Mouse (Mus musculus) heart, embryonic 12.5 days (tissue): ENCODE data around the gene Mrps5. TPM values are rescaled to one million over a fixed set of nuclear protein-coding genes. Genes with fewer than 3 reads are reported as not detected.

Experiments
- ATAC-seq: fragments of 200-750 bp; cut with Nextera tagmentation; 2 replicates; pipeline ENCODE4 v1.8.0; 2017; ENCODE audit warnings: moderate TSS enrichment, moderate library complexity; ENCODE audit not compliant: insufficient number of reproducible peaks, low FRiP score
- H3K27ac ChIP-seq: fragments of 300-500 bp; sonication (generic); 2 replicates; pipeline ENCODE4 v1.5.1; 2016; ENCODE audit warnings: mild to moderate bottlenecking, moderate library complexity; ENCODE audit not compliant: poor library complexity, severe bottlenecking
- H3K27me3 ChIP-seq: fragments of 300-500 bp; sonication (generic); replicated peaks from 2 replicates; pipeline ENCODE4 v1.6.1; 2016; ENCODE audit warnings: mild to moderate bottlenecking, moderate library complexity
- H3K36me3 ChIP-seq: fragments of 300-500 bp; sonication (generic); 2 replicates; pipeline ENCODE4 v1.6.1; 2016; ENCODE audit warnings: mild to moderate bottlenecking, moderate library complexity
- H3K4me1 ChIP-seq: fragments of 300-500 bp; sonication (generic); replicated peaks from 2 replicates; pipeline ENCODE4 v1.6.1; 2016; ENCODE audit warnings: mild to moderate bottlenecking
- H3K4me2 ChIP-seq: fragments of 300-500 bp; sonication (generic); 2 replicates; pipeline ENCODE4 v1.6.1; 2016; ENCODE audit warnings: mild to moderate bottlenecking, moderate library complexity
- H3K4me3 ChIP-seq: fragments of 300-500 bp; sonication (generic); 2 replicates; pipeline ENCODE4 v1.5.1; 2016; ENCODE audit warnings: mild to moderate bottlenecking
- H3K9ac ChIP-seq: fragments of 300-500 bp; sonication (generic); 2 replicates; pipeline ENCODE4 v1.6.1; 2016; ENCODE audit warnings: mild to moderate bottlenecking, moderate library complexity
- H3K9me3 ChIP-seq: fragments of 300-500 bp; sonication (generic); replicated peaks from 2 replicates; pipeline ENCODE4 v1.6.1; 2016; ENCODE audit warnings: mild to moderate bottlenecking, moderate library complexity
- WGBS: fragments of 180-500 bp; shearing (Covaris S2); methylation state at CpG from one replicate; pipeline ENCODE4 v1.1.7; 2016; 5-methylcytosine and 5-hydroxymethylcytosine counted together
- polyA plus RNA-seq: library from polyadenylated mRNA; unstranded; fragments of >200 nt; fragmentation: Nextera tagmentation; extraction: Ambion mirVana; gene quantifications from 2 replicates; pipeline ENCODE4 v1.2.1, GENCODE M21; 2016

Mrps5 gene
- polyA plus RNA-seq, 1 experiment from 2014 or later, result 144 TPM

- no peak for ATAC-seq
- Histone ChIP-seq H3K36me3 (no peaks in the 10 kb centered on the region), H3K9me3 (no peaks in the 10 kb centered on the region), H3K4me3 (no peak overlapping the region), H3K9ac (no peak overlapping the region), H3K4me2 (no peak overlapping the region), H3K27me3 (peaks cover 12% of the 10 kb centered on the region; the same call in 1 of the 2 replicates), H3K4me1 (no peaks in the 10 kb centered on the region), H3K27ac (no peak overlapping the region)
- WGBS, result 78% methylated on average over 3 of the region's 3 CpGs
Measured at GRCm38 (mm10) chr2:127619311-127619710, 32.3 kb downstream of the Mrps5 start.

DNA sequence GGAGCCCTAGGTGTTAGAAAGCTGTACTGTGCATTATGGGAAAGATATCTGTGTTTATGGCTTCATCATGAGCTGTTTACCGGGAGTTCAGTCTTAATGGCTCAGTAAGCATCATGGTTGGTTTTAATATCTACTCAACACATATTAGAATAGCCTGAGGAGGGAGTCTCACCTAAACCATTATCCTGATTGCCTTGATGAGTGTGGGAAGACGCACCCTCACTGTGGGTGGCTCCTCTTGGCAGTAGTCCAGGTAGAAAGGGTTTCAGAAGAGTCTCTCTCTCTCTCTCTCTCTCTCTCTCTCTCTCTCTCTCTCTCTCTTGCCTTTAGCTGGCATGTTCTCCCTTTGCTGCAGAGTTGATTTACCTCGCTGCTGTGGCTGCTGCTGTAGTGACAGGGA lies 35.0 kb downstream of the Mrps5 start:
- 45% methylated on average over 3 of the region's 3 CpGs for WGBS

GRCm38 (mm10) chr2:127624786-127625185 lies 37.8 kb downstream of the Mrps5 start:
- WGBS, result 75% methylated on average over 2 of the region's 2 CpGs
- no peak for ATAC-seq
- Histone ChIP-seq H3K36me3 (no peaks in the 10 kb centered on the region), H3K4me2 (no peak overlapping the region), H3K4me1 (no peaks in the 10 kb centered on the region), H3K9me3 (no peaks in the 10 kb centered on the region), H3K27ac (no peak overlapping the region), H3K27me3 (peaks cover 12% of the 10 kb centered on the region; the same call in 1 of the 2 replicates), H3K9ac (no peak overlapping the region), H3K4me3 (no peak overlapping the region)

More for the DNA sequence above, 35.0 kb downstream of the Mrps5 start:
- Histone ChIP-seq H3K36me3 (no peaks in the 10 kb centered on the region), H3K4me3 (no peak overlapping the region), H3K27ac (no peak overlapping the region), H3K9me3 (no peaks in the 10 kb centered on the region), H3K9ac (no peak overlapping the region), H3K4me2 (no peak overlapping the region), H3K27me3 (peaks cover 12% of the 10 kb centered on the region; the same call in 1 of the 2 replicates), H3K4me1 (no peaks in the 10 kb centered on the region)
- ATAC-seq, result no peak

DNA sequence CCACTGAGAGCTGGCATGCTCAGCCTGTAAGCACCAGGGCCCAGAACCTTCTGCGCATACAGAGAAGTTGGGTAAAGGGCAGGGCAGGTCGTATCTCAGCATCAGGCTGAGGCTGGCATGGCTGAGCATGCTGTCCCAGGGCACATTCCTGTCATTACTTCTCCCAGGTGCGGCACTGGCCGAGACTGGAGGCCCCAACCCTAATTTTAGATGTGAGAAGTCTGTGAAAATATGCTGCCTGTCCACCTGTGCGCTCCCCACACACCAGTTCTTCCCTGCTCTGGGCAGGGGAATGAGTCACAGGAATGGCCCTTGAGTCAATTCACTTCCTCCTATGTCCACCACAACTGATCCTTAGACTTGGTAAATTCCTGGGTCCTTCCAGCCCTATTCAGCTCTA lies 38.6 kb downstream of the Mrps5 start:
- Histone ChIP-seq H3K27ac (no peak overlapping the region), H3K36me3 (no peaks in the 10 kb centered on the region), H3K4me2 (no peak overlapping the region), H3K9ac (no peak overlapping the region), H3K9me3 (no peaks in the 10 kb centered on the region), H3K4me3 (no peak overlapping the region), H3K4me1 (no peaks in the 10 kb centered on the region), H3K27me3 (peaks cover 12% of the 10 kb centered on the region; the same call in 1 of the 2 replicates)
- ATAC-seq, result no peak
- WGBS, result 74% methylated on average over 5 of the region's 5 CpGs

DNA sequence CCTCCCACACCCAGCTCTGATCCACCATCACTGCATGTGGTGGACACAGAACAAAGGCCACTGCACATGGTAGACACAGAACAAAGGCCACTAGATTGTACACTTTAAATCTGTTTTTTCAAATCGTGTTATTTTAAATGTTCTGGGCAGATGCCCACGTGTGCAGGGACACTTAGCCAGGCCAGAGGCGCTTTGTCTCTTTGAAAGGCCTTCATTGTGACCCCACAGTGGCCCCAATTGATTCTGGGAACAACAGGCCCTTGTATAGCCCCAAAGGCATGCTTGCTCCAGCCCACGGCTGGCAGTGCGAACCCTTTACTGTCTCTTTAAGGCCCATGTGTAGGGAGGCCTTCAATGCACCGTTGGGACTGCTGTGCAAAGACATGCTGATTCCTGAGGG lies 40.3 kb downstream of the Mrps5 start:
- Histone ChIP-seq H3K27ac (no peak overlapping the region), H3K27me3 (0 out of 2 replicates have a peak, but pooled peaks cover 2% of the 10 kb centered on the region), H3K4me1 (no peaks in the 10 kb centered on the region), H3K36me3 (no peaks in the 10 kb centered on the region), H3K9ac (no peak overlapping the region), H3K4me2 (no peak overlapping the region), H3K4me3 (no peak overlapping the region), H3K9me3 (no peaks in the 10 kb centered on the region)
- ATAC-seq, result no peak
- WGBS, result 66% methylated on average over 6 of the region's 6 CpGs

DNA sequence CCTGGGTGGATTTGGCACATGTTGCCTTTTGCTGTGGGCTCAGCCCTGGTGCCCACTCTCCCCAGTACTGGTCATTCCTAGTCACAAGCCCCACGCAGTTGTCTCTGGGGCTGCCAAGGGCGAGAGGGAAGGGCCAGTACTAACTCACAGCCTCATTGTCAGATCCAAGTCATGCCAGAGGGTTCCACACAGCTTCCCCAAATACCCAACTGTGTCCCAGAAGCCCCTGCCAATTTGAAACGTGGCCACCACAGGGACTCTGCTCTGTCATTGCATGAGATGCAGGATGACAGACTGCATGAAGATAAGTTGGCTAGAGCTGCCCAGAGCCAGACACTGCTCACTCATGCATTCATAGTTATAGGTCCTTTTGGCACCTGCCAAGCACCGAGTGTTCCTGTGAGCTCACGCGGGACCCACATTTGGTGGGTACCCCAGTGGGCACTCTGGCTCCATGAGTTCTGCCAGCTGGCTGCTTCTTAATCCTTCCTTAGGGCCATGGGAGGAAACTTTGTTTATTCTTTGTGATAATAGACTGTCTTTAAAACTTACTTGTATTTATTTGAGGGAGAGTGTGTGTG lies 41.1 kb downstream of the Mrps5 start:
- H3K4me1 ChIP-seq, result no peaks in the 10 kb centered on the region
- no peak for ATAC-seq
- no peaks in the 10 kb centered on the region for H3K27me3 ChIP-seq
- H3K4me2 ChIP-seq, result no peak overlapping the region
- H3K9me3 ChIP-seq, result no peaks in the 10 kb centered on the region
- H3K9ac ChIP-seq, result no peak overlapping the region
- no peaks in the 10 kb centered on the region for H3K36me3 ChIP-seq
- no peak overlapping the region for H3K4me3 ChIP-seq
- WGBS, result 68% methylated on average over 6 of the region's 6 CpGs
- no peak overlapping the region for H3K27ac ChIP-seq

DNA sequence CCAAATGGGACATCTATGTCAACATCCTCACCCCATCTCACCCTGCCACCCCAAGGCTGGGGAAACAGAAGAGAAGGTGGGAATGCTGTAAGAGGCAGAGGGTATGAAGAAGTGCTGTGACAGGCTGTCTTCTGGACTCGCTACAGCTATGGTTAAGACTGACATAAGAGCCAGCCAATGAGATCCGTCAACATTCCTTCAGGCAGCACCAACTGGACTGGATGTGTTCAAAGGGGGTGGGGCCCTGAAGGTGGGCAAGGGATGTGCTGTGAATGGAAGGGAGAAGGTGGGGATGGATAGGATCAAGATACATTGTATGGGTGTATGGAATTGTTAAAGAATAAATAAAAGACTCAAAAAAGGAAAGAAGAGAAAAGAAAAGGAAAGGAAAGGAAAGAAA lies 45.6 kb downstream of the Mrps5 start:
- no peak overlapping the region for H3K27ac ChIP-seq
- H3K9me3 ChIP-seq, result no peaks in the 10 kb centered on the region
- WGBS, result 70% methylated on average over 2 of the region's 2 CpGs
- no peak for ATAC-seq
- H3K27me3 ChIP-seq, result no peaks in the 10 kb centered on the region
- H3K36me3 ChIP-seq, result no peaks in the 10 kb centered on the region
- H3K4me1 ChIP-seq, result no peaks in the 10 kb centered on the region
- H3K4me3 ChIP-seq, result no peak overlapping the region
- no peak overlapping the region for H3K9ac ChIP-seq
- H3K4me2 ChIP-seq, result no peak overlapping the region

GRCm38 (mm10) chr2:127635581-127635980 lies 48.6 kb downstream of the Mrps5 start:
- H3K4me2 ChIP-seq, result no peak overlapping the region
- ATAC-seq, result no peak

DNA sequence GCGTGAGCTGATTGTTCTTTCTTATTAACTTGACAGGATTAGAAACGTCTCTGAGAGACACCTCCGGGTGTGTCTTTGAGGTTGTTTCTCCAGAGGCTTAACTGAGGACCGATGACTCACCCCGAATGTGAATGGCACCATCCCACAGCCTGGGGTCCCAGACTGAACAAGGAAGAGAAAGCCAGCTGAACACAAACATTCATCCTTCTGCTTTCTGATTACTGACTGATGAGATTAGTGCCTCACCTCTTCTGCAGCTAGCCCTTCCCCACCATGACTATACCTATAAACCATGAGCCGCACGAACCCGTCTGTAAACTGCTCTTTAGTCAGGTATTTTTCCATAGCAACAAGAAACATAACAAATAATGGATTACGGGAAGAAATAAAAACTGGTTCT lies 52.0 kb downstream of the Mrps5 start:
- no peaks in the 10 kb centered on the region for H3K4me1 ChIP-seq
- H3K27me3 ChIP-seq, result no peaks in the 10 kb centered on the region
- ATAC-seq, result no peak
- H3K9ac ChIP-seq, result no peak overlapping the region
- no peak overlapping the region for H3K4me2 ChIP-seq
- no peak overlapping the region for H3K4me3 ChIP-seq
- H3K27ac ChIP-seq, result no peak overlapping the region
- WGBS, result 72% methylated on average over 9 of the region's 9 CpGs
- H3K9me3 ChIP-seq, result no peaks in the 10 kb centered on the region
- no peaks in the 10 kb centered on the region for H3K36me3 ChIP-seq

More at GRCm38 (mm10) chr2:127635581-127635980, 48.6 kb downstream of the Mrps5 start:
- Histone ChIP-seq H3K36me3 (no peaks in the 10 kb centered on the region), H3K4me1 (no peaks in the 10 kb centered on the region), H3K9me3 (no peaks in the 10 kb centered on the region), H3K9ac (no peak overlapping the region), H3K27ac (no peak overlapping the region), H3K4me3 (no peak overlapping the region), H3K27me3 (no peaks in the 10 kb centered on the region)
- WGBS, result 63% methylated on average over 6 of the region's 6 CpGs

DNA sequence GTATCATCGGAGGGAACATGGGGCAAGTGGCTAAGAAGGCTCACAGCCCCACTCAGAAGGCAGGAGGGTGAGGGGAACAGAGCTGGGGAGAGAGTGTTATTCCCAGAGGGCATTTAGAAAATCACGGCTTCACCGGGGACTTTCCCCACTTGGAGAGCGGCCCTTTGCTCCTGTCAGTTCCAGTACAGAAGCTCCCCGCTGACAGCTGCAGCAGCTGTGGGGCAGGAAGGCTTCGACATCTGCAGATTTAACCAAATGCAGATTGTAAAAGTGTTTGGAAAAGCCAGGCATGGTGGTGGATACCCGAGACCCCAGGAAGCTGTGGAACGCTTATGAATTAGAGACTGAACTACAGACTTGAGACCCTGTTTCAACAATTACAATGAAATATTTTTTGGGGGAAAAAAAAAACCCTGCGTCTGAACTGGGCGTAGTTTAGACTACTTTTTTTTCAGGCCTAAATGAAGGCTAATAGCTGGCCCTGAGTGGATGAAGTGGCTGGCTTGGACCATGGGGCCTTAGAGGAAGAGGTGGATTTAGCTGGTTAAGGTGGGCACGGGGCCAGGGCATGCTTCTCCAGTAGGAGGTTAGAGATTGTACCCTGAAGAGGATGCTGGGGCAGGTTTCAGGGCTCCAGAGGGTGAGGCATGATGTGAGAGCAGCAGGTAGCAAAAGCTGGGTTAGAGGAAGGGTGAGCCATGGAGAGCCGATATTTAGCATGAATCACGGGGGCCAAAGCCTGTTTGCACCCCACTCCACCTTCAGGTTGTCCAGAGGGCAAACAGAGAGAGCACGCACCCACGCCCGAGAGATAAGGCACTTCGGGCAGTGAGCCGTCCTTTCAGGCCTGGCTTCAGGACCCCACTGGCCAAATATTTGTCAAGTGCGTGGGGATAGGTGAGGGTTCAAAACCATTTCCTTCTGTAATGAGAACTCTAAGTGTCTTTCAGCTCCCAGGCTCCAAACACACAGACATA lies 57.0 kb downstream of the Mrps5 start:
- H3K4me1 ChIP-seq, result no peaks in the 10 kb centered on the region
- no peak for ATAC-seq
- H3K4me3 ChIP-seq, result no peak overlapping the region
- H3K27me3 ChIP-seq, result no peaks in the 10 kb centered on the region
- H3K9ac ChIP-seq, result no peak overlapping the region
- 57% methylated on average over 19 of the region's 19 CpGs for WGBS
- no peak overlapping the region for H3K4me2 ChIP-seq
- H3K9me3 ChIP-seq, result no peaks in the 10 kb centered on the region
- no peak overlapping the region for H3K27ac ChIP-seq
- no peaks in the 10 kb centered on the region for H3K36me3 ChIP-seq

DNA sequence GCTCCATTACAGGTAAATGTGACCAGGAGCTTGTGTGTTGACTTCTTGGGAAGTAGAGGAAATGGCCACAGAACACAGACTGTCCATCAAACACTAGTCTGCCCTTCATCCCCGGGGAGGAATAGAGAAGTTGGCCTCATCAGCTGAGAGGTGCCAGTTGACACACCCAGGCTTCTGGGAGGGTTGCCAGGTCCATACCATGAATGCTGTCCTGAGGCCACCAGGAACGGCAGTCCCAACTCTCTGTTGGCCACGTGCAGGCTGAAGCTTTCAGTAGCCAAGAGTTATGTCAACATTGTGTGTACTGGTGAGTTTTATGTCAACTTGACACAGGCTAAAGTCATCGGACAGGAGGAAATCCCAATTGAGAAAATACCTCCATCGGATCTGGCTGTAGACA lies 59.9 kb downstream of the Mrps5 start:
- 62% methylated on average over 5 of the region's 5 CpGs for WGBS
- Histone ChIP-seq H3K9ac (no peak overlapping the region), H3K9me3 (no peaks in the 10 kb centered on the region), H3K4me2 (no peak overlapping the region), H3K36me3 (no peaks in the 10 kb centered on the region), H3K27ac (no peak overlapping the region), H3K27me3 (peaks cover 18% of the 10 kb centered on the region), H3K4me3 (no peak overlapping the region), H3K4me1 (no peaks in the 10 kb centered on the region)
- no peak for ATAC-seq
